Mouse (Mus musculus) limb, embryonic 12.5 days (tissue): ENCODE results near the gene Trim46. TPM values are rescaled to one million over a fixed set of nuclear protein-coding genes. Genes with fewer than 3 reads are reported as not detected.
A peak's percentile ranks its signal among the peaks of the same experiment; 100 is the strongest.

Experiments used
- ATAC-seq: fragments of 200-750 bp; cut with Nextera tagmentation; 2 replicates; pipeline ENCODE4 v1.8.0; 2017; ENCODE audit warnings: low read depth, moderate TSS enrichment; ENCODE audit not compliant: insufficient number of reproducible peaks, insufficient read depth, low FRiP score, low TSS enrichment
- H3K27ac ChIP-seq: fragments of 300-500 bp; sonication (generic); 2 replicates; pipeline ENCODE4 v1.5.1; 2016; ENCODE audit warnings: mild to moderate bottlenecking, moderate library complexity
- H3K27me3 ChIP-seq: fragments of 300-500 bp; sonication (generic); 2 replicates; pipeline ENCODE4 v1.6.1; 2016; ENCODE audit warnings: mild to moderate bottlenecking, moderate library complexity
- H3K36me3 ChIP-seq: fragments of 300-500 bp; sonication (generic); 2 replicates; pipeline ENCODE4 v1.6.1; 2016; ENCODE audit warnings: mild to moderate bottlenecking, moderate library complexity
- H3K4me1 ChIP-seq: fragments of 300-500 bp; sonication (generic); replicated peaks from 2 replicates; pipeline ENCODE4 v1.6.1; 2016
- H3K4me2 ChIP-seq: fragments of 300-500 bp; sonication (generic); 2 replicates; pipeline ENCODE4 v1.6.1; 2016; ENCODE audit warnings: mild to moderate bottlenecking, moderate library complexity
- H3K4me3 ChIP-seq: fragments of 300-500 bp; sonication (generic); replicated peaks from 2 replicates; pipeline ENCODE4 v1.5.1; 2016; ENCODE audit warnings: mild to moderate bottlenecking
- H3K9ac ChIP-seq: fragments of 300-500 bp; sonication (generic); replicated peaks from 2 replicates; pipeline ENCODE4 v1.6.1; 2016; ENCODE audit warnings: mild to moderate bottlenecking, moderate library complexity
- H3K9me3 ChIP-seq: fragments of 300-500 bp; sonication (generic); 2 replicates; pipeline ENCODE4 v1.6.1; 2016; ENCODE audit warnings: mild to moderate bottlenecking, moderate library complexity
- WGBS: fragments of 180-500 bp; shearing (Covaris S2); methylation state at CpG from one replicate; pipeline ENCODE4 v1.1.7; 2016; 5-methylcytosine and 5-hydroxymethylcytosine counted together
- polyA plus RNA-seq: library from polyadenylated mRNA; unstranded; fragments of >200 nt; fragmentation: Nextera tagmentation; extraction: Ambion mirVana; gene quantifications from 2 replicates; pipeline ENCODE4 v1.2.1, GENCODE M21; 2016

Gene Trim46
- polyA plus RNA-seq, 1 experiment from 2014 or later: 6.1 TPM

- peaks cover 64% of the 10 kb centered on the region for H3K36me3 ChIP-seq
- WGBS: 88% methylated on average over 6 of the region's 6 CpGs
Observed at GRCm38 (mm10) chr3:89208736-89209135, 37.4 kb downstream of the Trim46 start.

GRCm38 (mm10) chr3:89208075-89208657 is 37.9 kb downstream of the Trim46 start:
- no peak overlapping the region for H3K27ac ChIP-seq
- 84% methylated on average over 13 of the region's 13 CpGs for WGBS

More at GRCm38 (mm10) chr3:89208736-89209135, 37.4 kb downstream of the Trim46 start:
- no peak overlapping the region for H3K4me3 ChIP-seq
- H3K4me1 ChIP-seq: peaks cover 11% of the 10 kb centered on the region
- no peak overlapping the region for H3K4me2 ChIP-seq
- no peak for ATAC-seq
- H3K9ac ChIP-seq: no peak overlapping the region
- H3K9me3 ChIP-seq: no peaks in the 10 kb centered on the region
- H3K27me3 ChIP-seq: no peaks in the 10 kb centered on the region
- H3K27ac ChIP-seq: no peak overlapping the region

GRCm38 (mm10) chr3:89206695-89207094 is 39.4 kb downstream of the Trim46 start:
- H3K4me3 ChIP-seq: no peak overlapping the region
- ATAC-seq: no peak
- H3K4me1 ChIP-seq: peaks cover 5% of the 10 kb centered on the region
- peaks cover 61% of the 10 kb centered on the region for H3K36me3 ChIP-seq
- WGBS: 88% methylated on average over 2 of the region's 2 CpGs
- H3K9me3 ChIP-seq: no peaks in the 10 kb centered on the region
- no peak overlapping the region for H3K27ac ChIP-seq
- no peaks in the 10 kb centered on the region for H3K27me3 ChIP-seq
- H3K4me2 ChIP-seq: no peak overlapping the region
- no peak overlapping the region for H3K9ac ChIP-seq

More at GRCm38 (mm10) chr3:89208075-89208657, 37.9 kb downstream of the Trim46 start:
- Histone ChIP-seq H3K36me3 (peaks cover 64% of the 10 kb centered on the region), H3K27me3 (no peaks in the 10 kb centered on the region), H3K4me1 (peaks cover 13% of the 10 kb centered on the region), H3K9me3 (no peaks in the 10 kb centered on the region), H3K4me2 (no peak overlapping the region), H3K9ac (no peak overlapping the region), H3K4me3 (no peak overlapping the region)
- no peak for ATAC-seq

GRCm38 (mm10) chr3:89206079-89206478 is 40.0 kb downstream of the Trim46 start:
- WGBS: 91% methylated on average over 7 of the region's 7 CpGs
- no peak for ATAC-seq
- Histone ChIP-seq H3K27me3 (no peaks in the 10 kb centered on the region), H3K9me3 (no peaks in the 10 kb centered on the region), H3K27ac (no peak overlapping the region), H3K4me3 (no peak overlapping the region), H3K36me3 (peaks cover 60% of the 10 kb centered on the region), H3K4me1 (peaks cover 5% of the 10 kb centered on the region), H3K4me2 (no peak overlapping the region), H3K9ac (no peak overlapping the region)

GRCm38 (mm10) chr3:89203142-89203514 is 43.0 kb downstream of the Trim46 start:
- no peaks in the 10 kb centered on the region for H3K9me3 ChIP-seq
- no peak overlapping the region for H3K27ac ChIP-seq
- peaks cover 5% of the 10 kb centered on the region for H3K4me1 ChIP-seq
- peak overlapping the region; percentile 51 for H3K4me3 ChIP-seq
- H3K4me2 ChIP-seq: peak overlapping the region; percentile 55
- H3K9ac ChIP-seq: peak overlapping the region; percentile 46; the same call in 1 of the 2 replicates
- 40% methylated on average over 5 of the region's 5 CpGs for WGBS
- ATAC-seq: no peak
- no peaks in the 10 kb centered on the region for H3K27me3 ChIP-seq
- H3K36me3 ChIP-seq: peaks cover 30% of the 10 kb centered on the region

- Histone ChIP-seq H3K4me3 (peak within 1 kb of the TSS; percentile 51), H3K4me2 (peak within 1 kb of the TSS; percentile 55), H3K27me3 (no peaks in the 10 kb centered on the region), H3K9ac (peak within 1 kb of the TSS; percentile 46; the same call in 1 of the 2 replicates), H3K4me1 (peaks cover 5% of the 10 kb centered on the region), H3K36me3 (peaks cover 24% of the 10 kb centered on the region), H3K27ac (no peak within 1 kb of the TSS), H3K9me3 (no peaks in the 10 kb centered on the region)
- ATAC-seq: peak; percentile 77
- 29% methylated on average over 13 of the region's 13 CpGs for WGBS
Observed at GRCm38 (mm10) chr3:89202253-89203141, 43.6 kb downstream of the Trim46 start, which contains the start of gene Gba. Gba (plus strand) TSS chr3:89202928.

- no peak overlapping the region for H3K27ac ChIP-seq
- H3K36me3 ChIP-seq: no peaks in the 10 kb centered on the region
- H3K9ac ChIP-seq: no peak overlapping the region
- 74% methylated on average over 3 of the region's 3 CpGs for WGBS
- no peak for ATAC-seq
- peaks cover 13% of the 10 kb centered on the region for H3K4me1 ChIP-seq
- H3K27me3 ChIP-seq: no peaks in the 10 kb centered on the region
- no peak overlapping the region for H3K4me3 ChIP-seq
- no peaks in the 10 kb centered on the region for H3K9me3 ChIP-seq
- H3K4me2 ChIP-seq: no peak overlapping the region
Observed at GRCm38 (mm10) chr3:89199839-89200238, 46.3 kb downstream of the Trim46 start.

GRCm38 (mm10) chr3:89195979-89196877 is 49.9 kb downstream of the Trim46 start:
- Histone ChIP-seq H3K9me3 (no peaks in the 10 kb centered on the region), H3K27ac (peak overlapping the region; percentile 89), H3K36me3 (no peaks in the 10 kb centered on the region), H3K9ac (peak overlapping the region; percentile 53), H3K27me3 (no peaks in the 10 kb centered on the region), H3K4me3 (peak overlapping the region; percentile 37), H3K4me2 (peak overlapping the region; percentile 63), H3K4me1 (peaks cover 8% of the 10 kb centered on the region)
- WGBS: 10% methylated on average over 33 of the region's 33 CpGs
- ATAC-seq: peak; percentile 96

GRCm38 (mm10) chr3:89193853-89194252 is 52.3 kb downstream of the Trim46 start:
- no peaks in the 10 kb centered on the region for H3K27me3 ChIP-seq
- H3K4me2 ChIP-seq: no peak overlapping the region
- H3K4me1 ChIP-seq: peaks cover 8% of the 10 kb centered on the region
- ATAC-seq: no peak
- H3K36me3 ChIP-seq: peaks cover 6% of the 10 kb centered on the region
- H3K27ac ChIP-seq: no peak overlapping the region
- 88% methylated on average over 2 of the region's 2 CpGs for WGBS
- no peaks in the 10 kb centered on the region for H3K9me3 ChIP-seq
- H3K9ac ChIP-seq: no peak overlapping the region
- no peak overlapping the region for H3K4me3 ChIP-seq

- H3K27me3 ChIP-seq: no peaks in the 10 kb centered on the region
- no peak overlapping the region for H3K4me3 ChIP-seq
- 62% methylated on average over 1 of the region's 1 CpGs for WGBS
- peaks cover 8% of the 10 kb centered on the region for H3K4me1 ChIP-seq
- H3K9me3 ChIP-seq: no peaks in the 10 kb centered on the region
- no peak for ATAC-seq
- H3K4me2 ChIP-seq: no peak overlapping the region
- H3K36me3 ChIP-seq: peaks cover 11% of the 10 kb centered on the region
- no peak overlapping the region for H3K27ac ChIP-seq
- H3K9ac ChIP-seq: no peak overlapping the region
Observed at GRCm38 (mm10) chr3:89193351-89193750, 52.8 kb downstream of the Trim46 start.

- H3K27ac ChIP-seq: no peak overlapping the region
- no peak overlapping the region for H3K4me3 ChIP-seq
- 88% methylated on average over 8 of the region's 8 CpGs for WGBS
- peaks cover 29% of the 10 kb centered on the region for H3K36me3 ChIP-seq
- ATAC-seq: no peak
- no peak overlapping the region for H3K9ac ChIP-seq
- no peaks in the 10 kb centered on the region for H3K9me3 ChIP-seq
- no peaks in the 10 kb centered on the region for H3K27me3 ChIP-seq
- H3K4me1 ChIP-seq: peaks cover 3% of the 10 kb centered on the region
- H3K4me2 ChIP-seq: no peak overlapping the region
Observed at GRCm38 (mm10) chr3:89190436-89190835, 55.7 kb downstream of the Trim46 start.
